Mouse (Mus musculus): ENCODE measurements at regions not wholly inside any gene's neighbourhood (a gene's known extent, or its start where the extent isn't known, plus 50 kb on each side); places are given as distances from the start of the nearest gene placed in this dataset.

- no peak for DNase-seq
Measured at GRCm38 (mm10) chr16:19834128-19834527, 74.1 kb downstream of the B3gnt5 start.

GRCm38 (mm10) chr16:19834750-19835149 is 74.7 kb downstream of the B3gnt5 start:
- no peak for DNase-seq

DNA sequence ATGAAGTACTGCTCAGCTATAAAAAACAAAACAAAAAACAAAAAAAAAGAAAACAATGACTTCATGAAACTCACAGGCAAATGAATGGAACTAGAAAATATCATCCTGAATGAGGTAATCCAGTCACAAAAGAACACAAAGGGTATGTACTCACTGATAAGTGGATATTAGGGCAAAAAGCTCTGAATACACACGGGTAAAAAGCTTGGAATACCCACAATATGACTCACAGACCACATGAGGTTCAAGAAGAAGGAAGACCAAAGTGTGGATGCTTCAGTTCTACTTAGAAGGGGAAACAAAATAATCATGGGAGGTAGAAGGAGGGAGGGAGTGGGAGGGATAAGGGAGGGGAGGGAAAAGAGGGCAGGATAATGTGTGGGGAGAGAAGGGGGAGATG is 79.8 kb downstream of the B3gnt5 start:
- no peak for DNase-seq

- no peak for DNase-seq
Measured at GRCm38 (mm10) chr16:19842346-19843025, 82.5 kb downstream of the B3gnt5 start.

- DNase-seq, result no peak
Measured at GRCm38 (mm10) chr16:19843738-19844137, 83.7 kb downstream of the B3gnt5 start.

DNA sequence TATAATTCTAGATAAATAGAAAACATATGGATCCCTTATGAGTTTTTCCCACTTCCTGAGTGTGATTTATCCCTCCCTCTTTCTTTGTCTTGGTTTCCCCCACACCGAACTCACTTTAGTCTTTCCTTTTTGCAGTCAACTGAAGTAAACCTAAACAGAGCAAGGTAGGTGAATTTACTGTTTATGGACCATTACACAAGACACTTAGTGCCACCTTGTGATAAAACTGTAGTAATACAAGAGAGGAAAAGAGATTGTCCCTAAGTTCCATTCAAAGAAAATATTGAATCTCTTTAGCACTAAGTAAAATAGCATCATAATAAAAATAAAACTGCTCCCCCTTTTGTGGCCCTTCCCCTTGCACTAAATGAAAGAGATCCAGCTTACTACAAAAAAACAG is 88.4 kb downstream of the B3gnt5 start:
- no peak for DNase-seq

GRCm38 (mm10) chr16:19865306-19865705 is 105.3 kb downstream of the B3gnt5 start:
- DNase-seq, result no peak

DNA sequence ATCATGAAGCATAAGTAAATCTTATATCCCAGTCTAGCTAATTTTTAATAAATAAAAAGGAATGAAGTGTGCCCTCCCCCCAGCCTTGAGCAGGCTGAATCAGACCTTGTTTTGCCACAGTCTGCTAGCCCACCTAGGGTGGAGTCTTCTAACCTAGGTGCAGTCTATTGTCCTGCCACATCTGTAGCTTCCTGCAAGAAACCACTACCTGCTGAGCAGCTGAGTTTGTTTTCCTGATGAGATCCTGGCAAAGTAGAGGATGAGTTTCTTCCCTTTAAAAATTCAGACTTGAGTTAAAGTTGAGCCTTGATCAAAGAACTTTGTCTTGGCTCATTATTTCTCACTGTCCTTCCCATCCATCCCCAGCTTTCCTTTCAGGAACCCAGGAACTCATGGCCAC is 105.9 kb downstream of the B3gnt5 start:
- no peak for DNase-seq

DNA sequence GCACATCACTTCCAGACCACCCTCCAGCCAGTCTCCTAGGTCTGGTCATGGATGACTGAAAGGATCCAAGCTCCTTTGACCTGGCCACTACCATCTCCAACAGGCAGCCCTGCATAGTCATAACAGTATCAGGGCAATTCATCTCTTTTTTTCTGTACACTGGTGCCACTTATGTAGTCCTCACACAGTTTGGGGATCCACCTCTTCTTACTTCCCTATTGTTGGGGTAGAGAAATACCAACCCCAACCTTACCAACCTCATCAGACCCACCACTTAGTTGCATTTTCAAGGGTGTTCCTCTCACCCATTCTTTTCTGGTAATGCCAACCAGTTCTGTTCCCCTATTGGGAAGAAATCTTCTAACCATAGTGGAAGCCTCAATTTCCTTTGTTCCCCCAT is 109.4 kb downstream of the B3gnt5 start:
- DNase-seq, result no peak

DNA sequence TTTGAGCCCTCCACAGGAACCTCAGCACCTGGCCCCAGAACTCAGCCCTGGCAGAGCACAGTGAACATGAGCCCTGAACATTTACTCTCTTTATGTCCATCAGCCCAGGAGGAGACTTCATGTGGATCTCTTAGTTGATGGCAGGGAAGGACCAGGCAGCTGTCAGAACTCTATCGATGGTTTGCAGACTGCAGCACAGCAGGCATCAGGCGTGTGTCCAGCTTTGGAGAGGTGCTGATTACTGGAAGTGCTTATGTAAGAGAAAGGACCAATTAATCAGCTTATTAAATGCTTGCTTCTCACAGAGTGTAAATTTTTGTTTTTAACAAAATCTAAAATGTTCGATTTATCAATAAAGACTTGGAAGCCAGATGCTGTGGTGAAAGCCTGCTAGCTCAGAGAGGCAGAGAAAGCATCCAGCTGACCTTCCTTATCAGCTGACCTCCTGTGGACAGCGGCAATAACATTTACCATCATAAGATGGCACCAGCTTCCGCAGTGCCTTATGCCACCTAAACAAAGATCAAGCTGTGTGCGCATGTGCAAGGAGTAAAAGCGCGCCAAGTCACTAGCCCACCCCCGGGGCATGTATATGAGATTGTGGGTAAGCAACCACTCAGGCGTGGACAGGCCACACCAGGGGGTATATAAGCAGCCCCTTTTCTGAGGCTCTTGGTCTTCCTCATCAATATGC is 105.8 kb downstream of the Klhl6 start:
- DNase-seq, result no peak

DNA sequence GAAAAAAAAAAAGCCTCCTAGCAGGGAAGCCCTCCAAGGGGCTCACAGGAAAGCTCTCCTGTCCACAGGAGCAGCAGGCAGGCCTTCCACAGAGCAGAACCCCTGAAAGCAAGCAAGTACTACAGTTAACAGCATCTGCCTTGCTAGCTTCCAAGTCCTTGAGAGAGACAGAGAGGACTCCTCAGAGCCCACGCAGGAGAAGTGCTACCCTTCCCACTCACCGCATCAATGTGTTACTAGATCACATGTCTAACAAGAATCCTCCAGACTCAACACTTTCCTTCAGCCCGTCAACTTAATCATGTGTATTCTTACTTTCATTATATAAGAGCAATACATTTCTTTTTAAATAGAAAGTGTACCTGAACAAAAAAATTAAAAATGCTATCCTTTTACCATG is 99.9 kb downstream of the Klhl6 start:
- peak; percentile 58 for DNase-seq

DNA sequence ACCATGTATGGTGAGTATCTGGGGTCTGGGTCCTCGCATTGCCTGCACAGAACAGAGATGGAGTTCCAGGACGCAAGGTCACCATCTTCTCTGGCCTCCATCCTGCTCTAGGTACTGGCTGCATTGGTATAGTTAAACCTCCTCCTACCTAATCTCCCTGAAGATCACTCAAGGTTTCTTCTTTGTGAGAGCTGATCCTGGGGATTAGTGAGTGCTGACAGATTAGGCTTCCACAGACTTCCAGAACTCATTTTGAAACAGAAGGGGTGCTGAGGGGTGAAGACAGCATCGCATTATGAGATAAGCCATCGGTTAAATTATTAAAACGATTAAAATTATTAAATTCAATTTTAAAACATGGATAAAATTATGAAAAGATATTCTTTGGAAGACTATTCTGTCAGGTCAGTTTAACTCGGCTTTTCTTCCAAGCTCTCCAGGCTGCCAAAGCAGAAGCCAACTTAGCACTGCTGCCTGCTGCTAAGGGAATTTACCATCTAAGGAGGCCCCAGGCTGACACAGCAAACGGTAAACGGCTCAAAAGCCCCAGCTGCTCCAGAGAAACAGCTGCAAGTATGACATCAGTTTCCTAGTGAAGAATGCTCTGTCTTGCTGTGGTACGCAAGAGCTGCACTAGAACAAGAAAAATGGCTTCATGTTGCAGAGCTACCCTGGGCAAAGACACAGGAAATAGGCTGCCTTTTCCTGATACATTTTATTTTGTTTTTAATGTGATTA is 98.9 kb downstream of the Klhl6 start:
- peak; percentile 49 for DNase-seq

- DNase-seq, result no peak
Measured at GRCm38 (mm10) chr16:19884535-19884934, 98.3 kb downstream of the Klhl6 start.

GRCm38 (mm10) chr16:19886596-19886995 is 96.2 kb downstream of the Klhl6 start:
- peak; percentile 23 for DNase-seq

DNA sequence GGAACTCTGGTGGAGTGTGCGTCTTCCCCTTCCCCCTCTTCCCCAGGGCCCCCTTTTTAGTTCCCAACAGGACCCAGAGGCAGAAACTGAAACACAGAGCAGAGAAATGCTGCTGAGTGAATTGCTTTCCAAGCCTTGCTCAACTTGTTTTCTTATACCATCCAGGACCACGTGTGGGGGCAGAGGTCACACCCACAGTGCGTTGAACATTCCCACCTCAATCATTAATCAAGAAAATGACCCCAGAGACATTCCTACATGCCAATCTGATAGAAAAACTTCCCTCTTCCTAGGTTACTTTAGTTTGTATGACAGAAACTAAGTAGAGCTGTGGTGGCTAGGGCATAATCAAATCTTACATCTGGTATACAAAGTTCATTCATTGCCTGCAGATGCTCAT is 93.3 kb downstream of the Klhl6 start:
- DNase-seq, result no peak

DNA sequence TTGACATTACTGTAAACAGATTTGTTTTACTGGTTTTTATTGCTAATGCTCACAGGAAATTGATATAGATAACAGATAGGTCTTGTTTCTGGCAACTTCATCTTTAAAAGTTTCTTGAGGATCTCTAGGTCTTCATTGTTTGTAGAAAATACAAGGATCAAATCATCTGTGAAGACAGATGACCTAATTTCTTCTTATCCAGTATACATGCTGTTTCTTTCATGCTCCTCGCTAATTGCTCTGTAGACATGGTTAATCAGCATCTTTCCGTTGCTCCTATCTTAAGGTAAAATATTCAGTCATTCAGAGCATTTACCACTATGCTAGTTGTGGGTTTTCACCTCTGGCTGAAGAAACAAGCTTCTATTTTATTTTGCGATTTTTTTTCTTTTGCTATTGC is 91.4 kb downstream of the Klhl6 start:
- DNase-seq, result no peak

DNA sequence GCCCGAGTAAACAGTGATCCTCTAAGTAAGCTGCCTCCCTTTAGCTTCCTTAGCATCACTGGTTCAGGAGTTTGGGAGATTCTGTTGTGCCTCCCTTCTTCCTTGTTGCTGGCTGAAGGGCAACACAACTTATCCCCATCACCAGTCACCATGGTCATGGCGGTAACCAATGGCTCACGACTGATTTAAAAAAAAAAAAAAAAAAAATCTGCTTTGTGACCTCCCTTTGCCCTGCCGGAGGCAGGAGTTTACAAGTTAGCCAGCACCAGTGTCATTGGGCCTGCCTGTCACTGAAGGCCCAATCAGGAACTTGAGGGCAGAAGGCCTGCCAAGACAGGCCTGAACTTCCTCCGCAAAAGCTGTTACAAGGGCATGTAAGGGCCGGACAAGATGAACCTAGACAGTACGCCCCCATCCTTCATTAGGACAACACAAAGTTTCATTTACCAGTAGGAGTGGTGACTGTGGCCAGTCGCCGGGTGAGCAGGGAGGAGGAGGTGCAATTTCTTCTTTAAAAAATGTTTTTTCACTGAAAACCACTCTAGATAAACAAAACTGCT is 88.3 kb downstream of the Klhl6 start:
- no peak for DNase-seq
